Mouse (Mus musculus): ENCODE results near the gene Ufd1.
"Not testable (repeated sequence)": the region's sequence is repeated elsewhere in the genome, so short reads cannot be mapped to it uniquely, and the experiment has no call there.

Gene Ufd1

DNA sequence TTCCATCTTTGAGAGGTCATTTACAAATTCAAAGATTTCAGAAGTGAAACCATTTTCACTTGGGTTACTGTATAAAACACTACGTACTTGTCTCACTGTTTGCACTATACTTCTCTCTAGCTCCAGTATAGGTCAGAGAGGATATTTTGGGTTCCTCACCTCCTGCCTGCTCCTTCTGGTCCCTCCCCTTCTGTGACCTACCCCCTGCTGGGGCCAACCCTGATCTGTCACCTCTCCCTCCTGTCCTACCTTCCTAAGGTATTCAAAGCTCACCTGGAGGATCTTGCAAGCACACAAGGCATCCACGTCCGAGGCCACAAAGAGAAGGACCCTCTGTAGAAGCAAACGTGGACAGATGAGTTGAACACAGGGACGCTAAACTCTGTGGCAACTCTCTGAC lies 547 bp upstream of the Ufd1 start:
- peak; percentile 74 for DNase-seq (ENCODE audit: low read depth, low spot score)

DNA sequence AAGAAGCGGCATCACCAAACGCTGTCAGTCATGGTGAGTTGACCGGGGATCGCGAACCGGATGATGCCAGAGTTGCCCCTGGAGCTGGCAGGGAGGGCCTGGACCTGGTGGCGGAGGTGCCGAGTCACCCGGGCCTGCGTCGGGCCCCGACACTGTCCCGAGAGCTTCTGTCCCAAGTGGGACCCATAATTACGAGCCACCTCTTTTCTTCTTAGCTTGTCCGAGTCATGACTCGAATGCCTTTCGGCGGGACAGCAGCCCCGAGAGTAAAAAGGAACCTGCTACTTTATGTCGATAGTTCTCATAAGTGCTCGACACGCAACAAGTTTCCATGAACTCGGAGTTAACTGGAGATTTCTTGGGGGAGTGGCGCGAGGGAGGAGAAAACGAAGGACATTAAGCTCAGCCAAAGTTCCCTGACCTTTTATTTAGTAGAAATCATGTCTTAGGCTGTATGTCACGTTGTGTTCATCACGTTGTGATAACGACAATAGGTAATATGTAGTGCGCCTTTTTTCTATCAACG lies 869 bp downstream of the Ufd1 start:
- DNase-seq (ENCODE audit: low read depth, low spot score) = no peak

DNA sequence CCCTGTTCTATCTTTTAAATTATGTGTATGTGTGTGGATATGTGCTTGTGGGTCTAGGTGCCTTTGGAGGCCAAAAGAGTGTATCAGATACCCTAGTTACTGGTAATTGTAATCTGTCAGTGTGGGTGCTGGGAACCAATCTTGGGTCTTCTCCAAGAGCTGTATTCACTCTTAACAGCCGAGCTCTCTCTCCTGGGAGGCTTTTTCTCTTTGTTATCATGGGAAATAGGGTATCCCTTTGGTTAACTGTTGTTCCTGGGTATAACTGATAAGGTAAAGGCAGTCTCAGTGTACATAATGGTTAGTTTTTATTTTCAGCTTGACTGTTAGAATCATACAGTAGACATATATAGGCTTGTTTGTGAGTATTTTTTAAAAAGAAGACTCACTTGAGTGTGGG lies 10.8 kb downstream of the Ufd1 start:
- DNase-seq (ENCODE audit: low read depth, low spot score) = no peak

DNA sequence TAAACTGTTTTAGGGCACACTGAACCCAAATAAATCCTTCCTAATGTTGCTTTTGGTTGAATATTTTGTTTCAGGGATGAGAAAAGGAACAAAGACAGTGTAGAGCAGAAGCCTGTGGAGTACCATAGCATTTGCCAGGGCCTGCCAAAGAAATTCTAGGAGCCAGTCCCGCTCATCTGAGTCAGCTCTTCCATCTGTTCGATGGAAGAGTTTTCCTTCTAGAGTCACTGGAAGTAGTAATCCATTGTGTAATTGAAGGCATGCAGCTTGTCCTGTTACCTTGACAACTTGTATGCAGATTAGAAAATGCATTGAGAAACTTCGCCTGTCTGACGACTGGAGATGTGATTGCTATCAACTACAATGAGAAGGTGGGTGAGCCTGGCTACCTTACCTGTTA lies 11.3 kb downstream of the Ufd1 start:
- no peak for DNase-seq (ENCODE audit: low read depth, low spot score)

DNA sequence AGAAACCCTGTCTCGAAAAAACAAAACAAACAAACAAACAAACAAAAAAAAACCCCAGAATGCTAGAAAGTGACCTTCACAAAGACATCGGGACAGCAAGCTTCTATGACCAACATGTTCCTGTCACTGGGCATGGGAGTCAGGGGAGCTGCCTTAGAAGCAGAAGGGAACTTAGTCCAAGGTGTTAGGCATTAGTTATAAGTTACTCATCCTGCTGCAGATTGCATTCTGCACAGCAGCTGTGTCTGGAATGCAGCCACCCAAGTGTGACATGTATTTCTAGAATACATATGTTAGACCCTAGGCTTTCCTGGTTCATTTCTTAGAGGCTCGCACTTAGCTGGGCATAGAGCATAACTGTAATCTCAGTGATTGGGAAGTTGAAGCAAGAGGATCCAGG lies 17.1 kb downstream of the Ufd1 start:
- no peak for DNase-seq (ENCODE audit: low read depth, low spot score)

DNA sequence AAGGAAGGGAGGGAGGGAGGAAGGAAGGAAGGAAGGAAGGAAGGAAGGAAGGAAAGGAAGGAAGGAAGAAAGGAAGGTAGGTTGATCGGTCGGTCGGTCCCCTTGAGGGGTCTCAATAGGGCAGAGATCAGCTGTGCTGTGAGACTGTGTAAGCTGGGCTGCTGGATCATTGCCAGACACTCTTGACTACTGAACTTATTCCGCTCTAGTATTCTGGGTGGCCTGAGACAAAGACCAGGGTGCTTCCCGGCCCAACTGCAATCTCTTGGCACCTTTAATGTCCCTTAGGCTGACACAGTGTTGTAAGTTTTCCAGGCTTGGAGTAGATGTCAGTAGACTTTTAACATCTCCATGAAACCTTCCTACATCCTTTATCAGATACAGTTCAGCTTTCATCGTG lies 17.5 kb downstream of the Ufd1 start:
- DNase-seq (ENCODE audit: low read depth, low spot score) = no peak

DNA sequence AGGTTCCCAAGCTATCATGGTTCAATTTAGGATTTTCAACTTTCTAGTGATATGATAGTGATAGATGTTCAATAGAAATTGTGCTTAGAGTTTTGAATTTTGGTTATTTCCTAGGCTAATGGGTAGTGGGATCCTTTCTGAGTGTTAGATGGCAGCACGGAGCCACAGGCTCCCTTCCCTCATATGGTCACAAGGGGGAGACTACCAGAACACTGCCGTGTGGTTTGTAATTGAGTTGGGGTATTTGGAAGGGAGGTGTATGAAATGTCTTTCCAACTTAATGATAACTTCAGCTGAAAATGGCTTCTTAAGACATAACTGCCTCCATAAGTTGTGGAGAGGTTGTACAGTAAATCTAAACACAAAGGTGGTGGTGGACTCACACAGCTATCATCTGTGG lies 21.9 kb downstream of the Ufd1 start:
- DNase-seq (ENCODE audit: low read depth, low spot score) = no peak

DNA sequence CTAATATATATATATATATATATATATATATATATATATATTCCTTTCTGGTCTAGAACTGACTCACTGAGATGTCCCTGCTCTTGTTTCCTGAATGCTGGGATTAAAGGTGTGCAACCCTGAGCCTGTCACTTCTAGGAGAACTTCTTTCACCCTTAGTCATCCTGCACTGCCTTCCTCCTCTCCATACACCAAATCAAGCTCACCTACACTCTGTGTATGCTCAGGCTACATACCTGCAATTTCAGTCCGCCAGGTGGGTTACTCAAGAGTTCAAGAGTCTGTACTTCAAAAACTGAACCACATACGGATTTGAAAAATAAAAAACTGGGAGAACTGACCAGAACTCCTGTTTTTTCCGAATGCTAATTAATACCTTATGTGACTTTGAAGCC lies 24.5 kb downstream of the Ufd1 start:
- no peak for DNase-seq (ENCODE audit: low read depth, low spot score)

DNA sequence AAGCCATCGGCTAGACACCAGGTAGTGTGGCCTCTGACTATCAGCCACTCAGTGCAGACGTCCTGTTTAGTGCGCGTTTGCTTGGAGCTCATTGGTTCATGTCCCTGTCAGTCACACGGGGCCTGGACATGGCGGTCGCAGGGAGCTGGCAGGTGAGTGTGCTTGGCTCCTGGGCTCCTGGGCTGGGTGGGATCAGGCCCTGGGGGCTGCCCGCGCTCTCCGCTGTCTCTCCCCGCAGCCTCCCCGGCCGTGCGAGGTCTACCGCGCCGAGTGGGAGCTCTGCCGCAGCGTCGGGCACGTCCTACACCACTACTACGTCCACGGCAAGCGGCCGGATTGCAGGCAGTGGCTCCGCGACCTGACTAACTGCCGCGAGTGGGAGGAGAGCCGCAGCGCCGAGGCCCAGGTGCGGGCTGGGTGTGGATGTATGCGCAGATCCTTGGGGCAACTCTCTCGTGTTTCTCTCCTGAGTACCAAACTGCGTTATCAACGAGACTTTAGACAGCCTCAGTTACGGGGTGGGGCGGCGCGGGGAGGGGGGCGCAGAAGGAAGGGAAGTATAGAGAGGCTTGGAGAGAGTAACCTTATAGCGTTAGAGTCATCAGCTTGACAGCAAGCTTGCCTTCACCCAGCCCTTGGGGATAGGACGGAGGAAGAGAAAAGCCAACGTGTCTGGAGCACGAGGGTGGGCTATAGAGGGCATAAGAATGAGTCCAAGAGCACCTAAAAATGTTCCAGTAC lies 25.1 kb downstream of the Ufd1 start, which contains the start of the genes 2510002D24Rik and Gm28539:
Gene 2510002D24Rik, plus strand, starts transcription at position 111 of the 741 bp plus-strand sequence.
Gene Gm28539, plus strand, starts transcription at position 117 of the 741 bp plus-strand sequence.
- DNase-seq (ENCODE audit: low read depth, low spot score) = peak; percentile 99

DNA sequence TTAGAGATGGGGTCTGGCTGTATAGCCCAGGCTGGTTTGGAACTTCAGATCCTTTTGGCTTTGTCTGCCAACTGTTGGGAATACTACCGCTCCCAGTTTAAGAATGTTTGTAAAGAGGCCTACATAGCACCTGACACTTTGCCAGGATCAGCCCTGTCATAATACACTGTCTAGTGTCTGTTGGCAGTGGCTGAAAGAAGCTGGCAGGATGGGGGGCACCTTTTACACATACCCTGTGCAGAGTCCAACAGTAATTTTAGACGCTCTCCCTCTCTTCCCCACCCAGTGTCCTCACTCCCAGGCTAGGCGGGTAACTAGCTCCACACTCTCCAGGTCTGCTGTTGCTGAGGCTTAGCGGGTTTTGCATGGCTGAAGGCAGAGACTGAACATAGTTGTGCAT lies 26.8 kb downstream of the Ufd1 start:
- DNase-seq (ENCODE audit: low read depth, low spot score) = no peak

DNA sequence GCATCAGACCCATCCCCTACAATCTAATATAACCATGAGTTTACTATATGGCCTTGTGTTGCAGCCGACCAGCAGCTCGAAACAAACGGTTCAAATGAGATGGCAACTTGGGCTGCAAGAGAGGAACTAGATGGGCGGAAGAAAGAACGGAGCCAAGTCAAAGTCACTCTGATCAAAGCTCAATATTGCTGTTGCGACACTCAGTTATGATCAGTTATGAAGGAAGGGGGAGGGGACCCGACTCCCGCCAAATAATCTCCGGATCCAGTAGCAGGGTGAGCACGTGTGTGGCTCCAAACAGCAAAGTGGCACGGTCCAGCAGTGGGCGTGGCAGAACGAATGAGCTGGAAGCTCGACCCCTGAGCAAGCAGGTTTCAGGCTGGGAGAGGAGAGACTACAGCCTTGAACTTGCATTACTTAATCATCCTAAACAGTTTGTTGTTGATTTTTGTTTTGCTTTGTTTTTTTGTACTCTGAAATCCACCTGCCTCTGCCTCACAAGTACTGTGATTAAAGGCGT lies 34.8 kb downstream of the Ufd1 start:
- peak; percentile 59 for DNase-seq (ENCODE audit: low read depth, low spot score)

DNA sequence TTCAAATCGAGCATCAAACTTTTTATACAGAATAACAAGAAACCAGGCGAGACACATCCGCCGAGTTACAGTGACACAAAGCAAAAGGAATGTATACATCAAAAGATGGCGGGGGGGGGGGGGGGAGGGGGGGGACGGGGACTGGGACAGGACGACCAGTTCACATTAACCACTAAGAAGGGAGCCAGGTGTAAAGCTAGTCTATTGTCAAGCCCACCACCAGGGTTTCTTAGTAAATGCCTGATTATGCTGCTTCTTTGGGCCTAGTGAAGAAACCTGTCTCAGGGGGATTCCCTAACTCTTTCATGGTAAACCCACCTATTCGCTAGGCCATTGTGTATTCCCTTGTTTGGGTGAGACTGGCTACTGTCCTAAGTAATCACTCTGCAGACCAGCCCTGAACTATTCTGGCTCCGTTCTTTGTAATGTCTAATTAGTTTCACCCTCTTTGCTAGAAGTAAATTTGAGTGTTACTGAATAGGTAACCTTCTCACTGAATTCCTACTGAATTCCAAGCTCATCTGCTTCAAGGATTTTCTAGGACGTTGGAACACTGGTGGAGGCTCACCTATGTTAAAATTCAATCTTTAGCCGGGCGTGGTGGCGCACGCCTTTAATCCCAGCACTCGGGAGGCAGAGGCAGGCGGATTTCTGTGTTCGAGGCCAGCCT lies 38.1 kb downstream of the Ufd1 start:
- peak; percentile 84 for DNase-seq (ENCODE audit: low read depth, low spot score)

DNA sequence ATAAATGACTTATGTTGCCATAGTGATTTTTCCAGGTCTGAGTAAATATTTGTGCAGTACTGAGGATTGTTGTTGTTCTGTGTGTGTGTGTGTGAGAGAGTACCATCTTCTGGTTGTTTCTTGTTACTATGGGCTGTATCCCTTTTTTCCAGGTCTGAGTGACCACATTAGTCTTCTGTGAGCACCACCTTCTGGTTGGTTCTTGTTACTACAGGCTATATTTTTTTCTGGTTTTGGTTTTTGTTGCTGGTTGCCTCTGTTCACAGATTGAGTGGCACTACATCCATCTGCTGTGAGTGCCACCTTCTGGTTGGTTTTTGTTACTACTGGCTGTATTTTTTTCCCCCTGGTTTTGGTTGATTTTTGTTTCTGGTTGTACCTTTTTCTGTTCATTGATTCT lies 47.0 kb downstream of the Ufd1 start:
- peak; percentile 96 for DNase-seq (ENCODE audit: low read depth, low spot score)

DNA sequence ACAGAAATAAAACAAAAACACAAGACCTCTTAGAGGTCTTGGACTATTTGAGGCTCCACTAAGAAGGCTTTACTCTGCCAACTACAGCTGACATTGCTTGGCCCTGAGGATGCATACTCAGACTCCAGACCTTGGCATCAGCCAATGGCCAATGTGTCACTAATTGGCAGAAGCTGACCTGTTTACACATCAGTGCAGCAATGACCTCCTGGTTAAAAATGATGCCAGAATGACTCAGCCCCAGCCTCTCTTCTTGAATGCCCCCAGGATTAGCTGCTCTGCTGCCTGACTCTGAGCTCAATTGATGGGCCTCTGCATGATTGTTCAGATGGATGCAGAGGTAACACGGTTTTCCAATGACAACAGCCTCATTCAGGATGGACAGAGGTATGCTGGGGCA lies 48.6 kb downstream of the Ufd1 start:
- DNase-seq (ENCODE audit: low read depth, low spot score) = no peak

DNA sequence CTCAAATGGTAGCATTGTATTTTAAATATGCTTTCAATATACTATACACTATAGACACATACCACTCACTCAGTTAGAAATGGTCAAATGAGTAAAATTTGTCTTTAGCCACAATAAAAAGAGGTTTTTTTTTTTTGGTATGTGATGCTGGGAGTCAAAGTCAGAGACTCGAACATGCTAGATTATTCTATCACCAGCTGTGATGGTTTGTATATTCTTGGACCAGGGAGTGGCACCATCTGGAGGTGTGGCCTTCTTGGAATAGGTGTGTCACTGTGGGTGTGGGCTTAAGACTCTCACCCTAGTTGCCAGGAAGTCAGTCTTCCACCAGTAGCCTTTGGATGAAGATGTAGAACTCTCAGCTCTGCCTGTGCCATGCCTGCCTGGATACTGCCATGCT lies 58.9 kb downstream of the Ufd1 start:
- DNase-seq (ENCODE audit: low read depth, low spot score) = not testable (repeated sequence)

DNA sequence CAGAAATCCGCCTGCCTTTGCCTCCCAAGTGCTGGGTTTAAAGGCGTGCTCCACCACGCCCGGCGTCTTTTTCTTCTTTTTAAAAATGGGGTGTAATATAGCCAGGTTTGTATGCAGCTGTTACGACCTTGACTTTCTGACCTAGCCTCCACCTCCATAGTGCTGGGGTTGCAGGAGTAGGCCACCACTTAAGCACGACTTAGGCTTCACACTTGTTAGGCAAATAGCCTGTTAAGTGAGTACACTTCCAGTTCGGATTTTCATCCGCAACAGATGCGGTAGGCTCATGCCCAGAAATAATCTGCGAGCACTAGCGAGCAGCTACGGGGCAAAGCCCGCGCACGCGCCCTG lies 64.5 kb downstream of the Ufd1 start:
- no peak for DNase-seq (ENCODE audit: low read depth, low spot score)

DNA sequence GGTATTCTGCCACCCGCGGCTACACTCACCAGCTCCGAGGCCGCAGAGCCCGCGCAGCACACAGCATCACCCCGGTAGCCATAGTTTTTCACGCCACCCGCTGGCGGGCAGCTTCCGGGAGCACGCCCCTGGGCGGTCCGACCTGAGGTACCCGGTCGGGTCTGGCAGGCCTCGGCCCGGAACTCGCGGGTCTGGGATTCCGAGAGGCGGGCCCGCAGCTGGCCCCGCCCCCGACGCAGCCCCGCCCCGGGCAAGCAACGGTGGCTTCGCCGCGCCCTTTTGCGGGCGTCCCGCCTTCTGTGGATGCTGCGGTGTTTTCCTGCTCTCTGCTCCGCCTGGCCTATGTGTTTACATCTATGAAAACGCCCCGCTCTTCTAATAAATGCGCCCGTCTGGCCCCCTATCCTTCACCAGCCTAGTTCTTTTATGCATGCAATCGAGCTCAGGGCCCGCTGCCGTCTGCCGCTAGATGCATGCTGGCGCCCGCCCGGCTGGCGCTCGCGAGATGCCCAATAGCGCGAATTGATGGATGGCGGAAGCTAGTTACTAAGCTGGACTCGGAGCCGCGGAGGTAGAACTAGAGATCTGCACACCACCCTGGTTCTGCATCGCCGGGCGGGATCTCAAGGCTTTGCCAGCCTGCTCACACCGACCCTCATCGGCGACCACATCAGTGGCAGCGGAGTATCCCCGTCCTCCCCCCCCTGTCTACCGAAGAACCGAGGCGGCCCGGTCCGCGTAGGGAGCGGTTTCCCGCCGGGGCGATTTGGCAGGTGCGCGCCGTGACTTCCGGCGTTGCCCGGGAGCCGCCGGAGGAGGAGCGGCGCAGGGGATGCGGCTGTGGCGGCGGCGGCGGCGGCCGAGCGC lies 65.1 kb downstream of the Ufd1 start, which contains the start of the genes Mrpl40 and Hira:
Gene Mrpl40, minus strand, starts transcription at position 421 of the 867 bp plus-strand sequence.
Gene Hira, plus strand, starts transcription at position 596 of the 867 bp plus-strand sequence.
- DNase-seq (ENCODE audit: low read depth, low spot score) = peak; percentile 99

DNA sequence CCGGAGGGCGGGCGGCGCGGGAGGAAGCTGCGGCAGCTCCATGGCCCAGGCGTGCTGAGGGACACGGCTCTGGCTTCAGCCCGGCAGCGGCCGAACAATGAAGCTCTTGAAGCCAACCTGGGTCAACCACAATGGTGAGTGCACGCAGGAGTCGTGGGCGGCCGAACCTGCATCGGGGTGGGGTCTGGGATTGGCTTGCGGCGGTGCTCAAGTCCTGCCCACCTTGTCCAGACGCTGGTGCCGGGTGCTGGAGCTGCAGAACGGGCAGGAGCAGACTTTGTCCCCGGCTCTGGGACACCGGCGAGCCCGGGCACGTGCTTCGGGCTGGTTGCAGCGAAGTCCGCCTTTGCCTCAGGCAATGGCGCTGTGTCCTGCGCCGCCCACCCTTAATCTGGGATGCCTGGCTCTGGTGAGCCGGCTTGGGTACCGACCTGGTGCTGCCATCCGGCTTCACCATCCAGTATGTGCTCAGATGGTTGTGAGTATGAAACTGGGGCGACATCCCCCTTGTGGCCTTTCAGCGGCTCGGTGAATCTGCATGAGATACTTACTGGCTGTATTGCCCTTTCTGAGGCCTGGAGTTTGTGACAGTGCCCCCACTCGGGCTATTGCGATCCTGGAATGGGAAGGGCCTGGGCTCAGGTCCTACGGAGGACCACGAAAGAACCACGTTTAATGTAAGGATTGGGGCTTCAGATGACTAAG lies 66.0 kb downstream of the Ufd1 start:
- peak; percentile 93 for DNase-seq (ENCODE audit: low read depth, low spot score)

DNA sequence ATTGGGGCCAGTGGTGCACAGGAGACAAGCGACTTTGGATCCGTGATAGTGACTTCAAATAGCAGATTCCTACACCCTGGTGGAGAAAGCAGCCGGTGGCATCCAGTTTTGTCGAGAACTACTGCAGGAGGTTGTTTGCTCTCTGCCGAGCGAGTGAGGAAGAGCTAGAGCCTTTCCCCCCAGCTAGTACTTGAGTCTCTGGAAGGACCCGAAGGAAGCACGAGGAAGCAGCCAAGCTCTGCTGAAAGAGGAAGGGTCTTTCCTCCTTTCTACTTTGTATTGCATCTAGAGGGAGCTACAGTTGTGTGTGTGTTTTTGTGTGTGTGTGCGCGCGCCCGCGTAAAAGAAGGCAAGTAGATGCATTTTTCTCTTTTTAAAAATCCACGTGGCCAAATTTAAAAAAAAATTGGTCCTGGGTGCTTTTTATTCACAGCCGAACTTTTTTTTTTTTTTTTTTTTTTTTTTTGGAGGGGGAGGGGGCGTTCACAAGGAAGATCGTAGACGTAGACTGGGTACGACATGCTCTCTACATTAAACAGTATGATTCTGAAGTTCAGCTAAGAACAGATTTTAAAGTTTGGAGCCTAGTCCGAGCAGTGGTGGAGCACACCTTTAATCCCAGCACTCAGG lies 66.6 kb downstream of the Ufd1 start:
- DNase-seq (ENCODE audit: low read depth, low spot score) = peak; percentile 87

DNA sequence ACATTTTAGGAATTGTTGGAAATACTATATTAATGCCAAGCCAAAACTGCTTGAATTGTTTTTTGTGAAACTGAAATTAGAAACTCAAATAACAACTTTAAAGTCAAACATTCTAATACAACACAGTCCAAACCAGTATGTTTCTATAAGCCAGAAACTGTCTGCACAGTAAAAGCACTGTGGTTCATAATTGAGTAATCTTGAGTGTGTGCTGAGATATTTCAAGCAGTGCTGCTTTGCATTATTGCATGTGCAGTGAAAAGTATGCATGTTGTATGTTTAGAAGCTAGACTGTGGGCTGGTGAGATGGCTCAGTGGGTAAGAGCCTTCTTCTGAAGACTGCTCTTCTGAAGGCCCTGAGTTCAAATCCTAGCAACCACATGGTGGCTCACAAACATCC lies 72.5 kb downstream of the Ufd1 start:
- DNase-seq (ENCODE audit: low read depth, low spot score) = no peak

All from ZHBTc4 (cell line).